Mouse (Mus musculus) testis, adult 2 months (tissue): ENCODE data around the gene Unc5cl. TPM values are rescaled to one million over a fixed set of nuclear protein-coding genes. Genes with fewer than 3 reads are reported as not detected.

Experiments used
- H3K27ac ChIP-seq: fragments of 200-500 bp; 2 replicates; pipeline ENCODE4 v1.5.1; 2012; ENCODE audit warnings: low read depth, low read length; ENCODE audit not compliant: control insufficient read depth, insufficient read depth
- H3K27me3 ChIP-seq: fragments of 200-500 bp; 2 replicates; pipeline ENCODE4 v1.6.1; 2012; ENCODE audit warnings: mild to moderate bottlenecking, low read length, moderate library complexity; ENCODE audit not compliant: control insufficient read depth, insufficient read depth
- H3K36me3 ChIP-seq: fragments of 200-500 bp; 2 replicates; pipeline ENCODE4 v1.6.1; 2012; ENCODE audit warnings: mild to moderate bottlenecking, low read length; ENCODE audit not compliant: control insufficient read depth, insufficient read depth
- H3K4me1 ChIP-seq: fragments of 200-500 bp; 2 replicates; pipeline ENCODE4 v1.6.1; 2012; ENCODE audit warnings: low read length; ENCODE audit not compliant: control insufficient read depth, insufficient read depth
- H3K4me3 ChIP-seq: fragments of 200-500 bp; 2 replicates; pipeline ENCODE4 v1.5.1; 2012; ENCODE audit warnings: low read depth, mild to moderate bottlenecking, low read length, moderate library complexity, mixed read lengths; ENCODE audit not compliant: control insufficient read depth
- CTCF ChIP-seq: fragments of 200-500 bp; IDR thresholded peaks from 2 replicates; pipeline ENCODE4 v1.5.1; 2012; ENCODE audit warnings: low read depth, mild to moderate bottlenecking, inconsistent platforms, low read length, moderate library complexity; ENCODE audit not compliant: control insufficient read depth, insufficient read depth, insufficient replicate concordance
- POLR2A ChIP-seq: fragments of 200-500 bp; IDR thresholded peaks from 2 replicates; pipeline ENCODE4 v1.6.1; 2012; ENCODE audit warnings: low read depth, mild to moderate bottlenecking, inconsistent platforms, low read length, moderate library complexity; ENCODE audit not compliant: control insufficient read depth
- polyA plus RNA-seq: library from polyadenylated mRNA; depleted of rRNA; stranded (reverse); fragments of >200 nt; gene quantifications from 2 replicates; pipeline ENCODE4 v1.2.3, GENCODE M21; 2012; rRNA removed

Gene Unc5cl
- polyA plus RNA-seq, 1 experiment, result 0.73 TPM

- no peak for TF ChIP-seq CTCF
- no peak for TF ChIP-seq POLR2A
- H3K4me3 ChIP-seq, result no peak overlapping the region
- no peaks in the 10 kb centered on the region for H3K27me3 ChIP-seq
- no peaks in the 10 kb centered on the region for H3K36me3 ChIP-seq
- H3K27ac ChIP-seq, result no peak overlapping the region
- H3K4me1 ChIP-seq, result no peaks in the 10 kb centered on the region; the same call in 1 of the 2 replicates
Measured at GRCm38 (mm10) chr17:48588674-48589073, 134.0 kb downstream of the Unc5cl start.

Other genes starting within 250 kb of the Unc5cl start
- gene Trem1, start 222.1 kb upstream of the Unc5cl start, polyA plus RNA-seq, result 2.1 and 2.6 TPM in 2 replicates
- gene Trem3, start 207.1 kb upstream of the Unc5cl start, polyA plus RNA-seq, result not detected in 2 replicates
- gene Treml4, start 190.6 kb upstream of the Unc5cl start, polyA plus RNA-seq, result 0.16 TPM in 1 of 2 replicates, not detected in the other
- gene Treml2, start 155.4 kb upstream of the Unc5cl start, polyA plus RNA-seq, result not detected in 2 replicates
- 7.8 and 9.8 TPM in 2 replicates for gene B430306N03Rik, start 138.8 kb upstream of the Unc5cl start, polyA plus RNA-seq
- gene Trem2, start 108.5 kb upstream of the Unc5cl start, polyA plus RNA-seq, result 1.3 and 2.4 TPM in 2 replicates
- gene Treml1, start 95.0 kb upstream of the Unc5cl start, polyA plus RNA-seq, result 0.17 TPM in 1 of 2 replicates, not detected in the other
- gene Nfya, start 45.0 kb upstream of the Unc5cl start, polyA plus RNA-seq, result 73.1 and 73.8 TPM in 2 replicates
- 16.3 and 19.2 TPM in 2 replicates for gene Oard1, start 44.9 kb upstream of the Unc5cl start, polyA plus RNA-seq
- gene Apobec2, start 22.0 kb upstream of the Unc5cl start, polyA plus RNA-seq, result 0.41 and 0.76 TPM in 2 replicates
- gene Tspo2, start 3.4 kb upstream of the Unc5cl start, polyA plus RNA-seq, result not detected in 2 replicates